Mouse (Mus musculus): ENCODE results near the gene Ift20. TPM values are rescaled to one million over a fixed set of nuclear protein-coding genes. Genes with fewer than 3 reads are reported as not detected.

Ift20 gene
- polyA plus RNA-seq, 1 experiment = 9.4 TPM

DNA sequence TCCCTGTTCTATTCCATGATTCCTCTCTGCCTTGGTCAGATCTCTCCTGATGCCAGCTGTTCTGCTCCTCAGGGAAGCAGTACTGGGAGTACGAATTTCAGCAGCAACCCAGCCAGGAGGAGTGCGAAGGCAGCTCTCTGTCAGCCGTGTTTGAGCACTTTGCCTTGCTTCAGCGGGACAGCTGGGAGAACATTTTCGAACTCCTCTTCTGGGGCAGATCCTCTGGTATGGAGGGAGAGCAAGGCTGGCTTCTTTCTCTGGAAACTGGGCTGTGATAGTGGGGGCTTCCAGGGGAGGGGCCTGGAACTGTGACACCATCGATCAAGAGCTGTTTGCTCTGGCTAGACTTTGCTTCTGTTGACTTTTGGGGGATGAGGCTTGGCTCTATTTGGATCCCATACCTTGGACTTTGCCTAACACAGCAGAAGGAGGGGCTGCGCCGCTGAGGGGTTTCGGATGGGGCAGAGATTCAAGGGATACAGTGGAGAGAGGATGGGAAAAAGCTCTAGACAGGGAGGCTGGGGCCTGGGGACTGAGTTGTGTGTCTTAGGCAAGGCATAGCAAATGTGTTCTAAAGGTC lies 35.4 kb upstream of the Ift20 start:
- peaks cover 14% of the 10 kb centered on the region for H3K4me1 ChIP-seq (ENCODE audit: control insufficient read depth)
- peaks cover 4% of the 10 kb centered on the region; the same call in 1 of the 2 replicates for H3K9me3 ChIP-seq (ENCODE audit: control insufficient read depth, low read length)
- peaks cover 52% of the 10 kb centered on the region for H3K27me3 ChIP-seq (ENCODE audit: control insufficient read depth)
- TF ChIP-seq TAL1 (IDR thresholded peaks at IDR 0.05; ENCODE audit: low read length) (no peak), GATA1 (IDR thresholded peaks at IDR 0.05; ENCODE audit: low read length) (no peak)
- H3K36me3 ChIP-seq (ENCODE audit: control insufficient read depth) = peaks cover 4% of the 10 kb centered on the region
- peak overlapping the region; percentile 52 for H3K4me3 ChIP-seq (replicated peaks)

GRCm38 (mm10) chr11:78501529-78501928 lies 34.6 kb upstream of the Ift20 start:
- Histone ChIP-seq H3K36me3 (ENCODE audit: control insufficient read depth) (peaks cover 13% of the 10 kb centered on the region), H3K4me3 (replicated peaks) (no peak overlapping the region), H3K4me1 (ENCODE audit: control insufficient read depth) (peaks cover 14% of the 10 kb centered on the region), H3K9me3 (ENCODE audit: control insufficient read depth, low read length) (peaks cover 4% of the 10 kb centered on the region; the same call in 1 of the 2 replicates), H3K27me3 (ENCODE audit: control insufficient read depth) (peaks cover 44% of the 10 kb centered on the region)
- no peak for TF ChIP-seq GATA1 (IDR thresholded peaks at IDR 0.05; ENCODE audit: low read length)
- TF ChIP-seq TAL1 (IDR thresholded peaks at IDR 0.05; ENCODE audit: low read length) = no peak

DNA sequence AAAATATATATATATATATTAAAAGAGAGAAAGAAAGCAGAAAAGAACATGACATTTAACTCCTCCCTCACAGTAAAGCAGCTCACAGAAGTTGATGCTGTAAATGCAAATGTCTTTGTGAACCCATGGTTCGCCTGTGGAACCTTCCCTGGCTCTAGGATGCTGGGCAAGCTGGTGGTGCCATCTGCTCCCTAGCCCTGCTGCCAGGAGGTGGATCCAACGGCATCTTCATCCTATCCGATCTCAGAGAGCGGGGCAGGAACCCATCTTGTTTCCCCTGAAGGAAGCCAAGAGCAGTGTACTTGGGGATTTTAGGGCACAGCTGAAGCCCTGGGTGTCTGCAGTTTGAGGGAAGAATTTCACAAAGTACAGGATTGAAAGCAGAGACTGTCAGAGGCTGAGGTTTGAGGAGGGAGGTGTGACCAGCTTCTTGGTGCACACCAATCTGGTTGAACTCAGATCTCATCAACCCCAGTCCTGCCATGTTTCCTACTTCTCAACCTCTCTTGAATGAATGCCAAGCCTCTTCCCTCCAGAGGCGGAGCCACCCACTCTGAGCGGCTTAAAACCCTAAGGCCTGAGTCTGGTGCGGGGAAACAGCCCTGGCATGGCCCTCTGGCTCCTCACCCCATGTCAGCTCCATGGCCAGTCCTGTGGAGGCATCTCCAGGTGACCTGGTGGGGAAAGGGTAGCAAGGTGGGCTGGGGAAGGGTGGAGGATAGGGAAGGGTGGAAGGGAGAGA lies 33.1 kb upstream of the Ift20 start, which contains the start of gene Sebox:
TSS of gene Sebox (plus strand) at position 539 of the 742 bp plus-strand sequence.
- Histone ChIP-seq H3K36me3 (ENCODE audit: control insufficient read depth) (peaks cover 28% of the 10 kb centered on the region), H3K4me3 (replicated peaks) (no peak within 1 kb of the TSS), H3K4me1 (ENCODE audit: control insufficient read depth) (no peaks in the 10 kb centered on the region; the same call in 1 of the 2 replicates), H3K27me3 (ENCODE audit: control insufficient read depth) (peaks cover 28% of the 10 kb centered on the region), H3K9me3 (ENCODE audit: control insufficient read depth, low read length) (no peaks in the 10 kb centered on the region)
- TF ChIP-seq TAL1 (IDR thresholded peaks at IDR 0.05; ENCODE audit: low read length) = no peak
- TF ChIP-seq GATA1 (IDR thresholded peaks at IDR 0.05; ENCODE audit: low read length) = no peak

- no peak overlapping the region for H3K4me3 ChIP-seq (replicated peaks)
- TF ChIP-seq GATA1 (IDR thresholded peaks at IDR 0.05; ENCODE audit: low read length) = no peak
- TF ChIP-seq TAL1 (IDR thresholded peaks at IDR 0.05; ENCODE audit: low read length) = no peak
- peaks cover 6% of the 10 kb centered on the region for H3K27me3 ChIP-seq (ENCODE audit: control insufficient read depth)
- H3K36me3 ChIP-seq (ENCODE audit: control insufficient read depth) = peaks cover 45% of the 10 kb centered on the region
- no peaks in the 10 kb centered on the region for H3K9me3 ChIP-seq (ENCODE audit: control insufficient read depth, low read length)
- no peaks in the 10 kb centered on the region for H3K4me1 ChIP-seq (ENCODE audit: control insufficient read depth)
Measured at GRCm38 (mm10) chr11:78505430-78505829, 30.7 kb upstream of the Ift20 start.

DNA sequence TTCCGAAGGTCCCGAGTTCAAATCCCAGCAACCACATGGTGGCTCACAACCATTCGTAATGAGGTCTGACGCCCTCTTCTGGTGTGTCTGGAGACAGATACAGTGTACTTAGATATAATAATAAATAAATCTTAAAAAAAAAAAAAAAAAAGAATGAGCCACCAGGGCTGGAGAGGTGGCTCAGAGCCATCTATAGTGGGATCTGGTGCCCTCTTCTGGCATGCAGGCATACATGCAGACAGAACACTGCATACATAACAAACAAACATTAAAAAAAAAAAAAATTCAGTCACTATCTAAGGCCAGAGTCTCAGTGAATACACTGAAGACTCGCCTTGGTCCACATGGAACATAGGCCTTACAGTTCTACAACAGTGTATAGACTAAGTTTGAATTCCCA lies 27.0 kb upstream of the Ift20 start:
- H3K36me3 ChIP-seq (ENCODE audit: control insufficient read depth) = peaks cover 45% of the 10 kb centered on the region

GRCm38 (mm10) chr11:78512025-78512957 lies 23.9 kb upstream of the Ift20 start, which contains the start of the genes Tmem199 and Poldip2:
Gene Tmem199 (minus strand): TSS chr11:78512172.
Gene Poldip2 (plus strand): TSS chr11:78512193.
- Histone ChIP-seq H3K27me3 (ENCODE audit: control insufficient read depth) (no peaks in the 10 kb centered on the region), H3K4me3 (replicated peaks) (peak within 1 kb of the TSS; percentile 72), H3K36me3 (ENCODE audit: control insufficient read depth) (peaks cover 48% of the 10 kb centered on the region), H3K4me1 (ENCODE audit: control insufficient read depth) (peaks cover 30% of the 10 kb centered on the region), H3K9me3 (ENCODE audit: control insufficient read depth, low read length) (no peaks in the 10 kb centered on the region)
- no peak for TF ChIP-seq GATA1 (IDR thresholded peaks at IDR 0.05; ENCODE audit: low read length)
- TF ChIP-seq TAL1 (IDR thresholded peaks at IDR 0.05; ENCODE audit: low read length) = no peak

More for the DNA sequence above, 27.0 kb upstream of the Ift20 start:
- Histone ChIP-seq H3K4me1 (ENCODE audit: control insufficient read depth) (peaks cover 24% of the 10 kb centered on the region), H3K9me3 (ENCODE audit: control insufficient read depth, low read length) (no peaks in the 10 kb centered on the region), H3K4me3 (replicated peaks) (no peak overlapping the region), H3K27me3 (ENCODE audit: control insufficient read depth) (no peaks in the 10 kb centered on the region)
- no peak for TF ChIP-seq GATA1 (IDR thresholded peaks at IDR 0.05; ENCODE audit: low read length)
- TF ChIP-seq TAL1 (IDR thresholded peaks at IDR 0.05; ENCODE audit: low read length) = no peak

GRCm38 (mm10) chr11:78513106-78513790 lies 22.9 kb upstream of the Ift20 start:
- peaks cover 47% of the 10 kb centered on the region for H3K36me3 ChIP-seq (ENCODE audit: control insufficient read depth)
- TF ChIP-seq GATA1 (IDR thresholded peaks at IDR 0.05; ENCODE audit: low read length) (no peak), TAL1 (IDR thresholded peaks at IDR 0.05; ENCODE audit: low read length) (no peak)
- no peaks in the 10 kb centered on the region for H3K9me3 ChIP-seq (ENCODE audit: control insufficient read depth, low read length)
- peaks cover 30% of the 10 kb centered on the region for H3K4me1 ChIP-seq (ENCODE audit: control insufficient read depth)
- peak overlapping the region; percentile 72 for H3K4me3 ChIP-seq (replicated peaks)
- no peaks in the 10 kb centered on the region for H3K27me3 ChIP-seq (ENCODE audit: control insufficient read depth)

Measured in erythroblast, embryonic 14.5 days (primary cell).